Mouse (Mus musculus) C2C12 (cell line): ENCODE results near the gene Stpg2.

Experiments used
- CTCF ChIP-seq: IDR thresholded peaks from one replicate; pipeline ENCODE4 v1.5.1; 2011; ENCODE audit not compliant: control insufficient read depth, insufficient read depth, insufficient read length
- MYOD1 ChIP-seq: IDR thresholded peaks from one replicate; pipeline ENCODE4 v1.6.1; 2011; ENCODE audit warnings: low read depth; ENCODE audit not compliant: control insufficient read depth, insufficient read length
- USF1 ChIP-seq: IDR thresholded peaks from one replicate; pipeline ENCODE4 v1.6.1; 2011; ENCODE audit warnings: low read depth, mild to moderate bottlenecking, control low read depth, moderate library complexity

GRCm38 (mm10) chr3:139198412-139198811, 7.1 kb upstream of the Stpg2 start:
- no peak for TF ChIP-seq CTCF
- TF ChIP-seq USF1: no peak
- no peak for TF ChIP-seq MYOD1
